Mouse (Mus musculus) liver (tissue): ENCODE measurements around the gene Mepe.
A peak's percentile ranks its signal among the peaks of the same experiment; 100 is the strongest.

Experiments
- DNase-seq: peaks from one replicate; pipeline ENCODE4 v3.0.0-alpha.2; 2020; ENCODE audit warnings: mixed read lengths

Mepe gene

DNA sequence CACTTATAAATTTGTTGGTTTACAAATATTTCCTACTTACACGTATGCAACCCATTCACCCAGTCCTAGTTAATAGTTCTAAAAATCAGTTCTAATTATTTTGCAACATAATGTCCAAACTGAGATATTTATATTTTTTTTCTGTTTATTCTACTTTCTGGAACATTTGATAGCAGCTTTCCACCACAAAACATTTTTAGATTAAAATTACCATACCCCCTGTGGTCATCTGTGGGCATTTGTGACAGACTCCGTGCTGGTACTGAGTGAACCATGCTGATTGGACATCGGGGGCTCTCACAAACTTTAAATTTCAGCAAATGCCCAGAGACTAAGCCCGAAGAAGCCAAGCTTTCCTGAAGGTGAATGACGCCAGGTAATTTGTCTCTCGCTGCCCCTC is at the start of gene Mepe:
Mepe (plus strand) TSS at position 301 of the 400 bp plus-strand sequence.
- no peak for DNase-seq

GRCm38 (mm10) chr5:104294201-104294600 is 30.9 kb upstream of the Mepe start:
- DNase-seq = no peak

DNA sequence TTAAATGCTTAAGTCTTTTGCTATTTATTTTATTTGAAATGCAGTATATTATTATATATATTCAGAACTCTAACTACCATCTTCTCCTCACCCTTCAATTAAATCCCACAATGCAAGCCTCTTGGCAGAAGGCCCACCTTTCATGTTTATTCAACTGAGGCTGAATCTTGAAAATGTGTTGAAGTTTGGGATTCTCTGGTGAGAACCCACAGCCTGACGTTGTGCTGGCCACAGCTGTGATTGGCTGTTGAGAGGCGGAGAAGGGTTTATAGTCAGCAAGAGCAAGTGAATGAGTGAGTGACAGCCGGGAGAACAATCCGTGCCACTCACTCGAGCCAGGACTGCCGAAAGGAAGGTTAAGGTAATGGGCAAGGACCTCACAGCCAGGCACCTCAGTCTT is 26.1 kb upstream of the Mepe start, which contains the start of gene Ibsp:
Ibsp (plus strand) TSS at position 178 of the 400 bp plus-strand sequence.
- no peak for DNase-seq

GRCm38 (mm10) chr5:104314073-104314472 is 11.1 kb upstream of the Mepe start:
- DNase-seq = no peak

GRCm38 (mm10) chr5:104326884-104327283 is 1.8 kb downstream of the Mepe start:
- no peak for DNase-seq

GRCm38 (mm10) chr5:104327389-104327788 is 2.3 kb downstream of the Mepe start:
- DNase-seq = no peak

DNA sequence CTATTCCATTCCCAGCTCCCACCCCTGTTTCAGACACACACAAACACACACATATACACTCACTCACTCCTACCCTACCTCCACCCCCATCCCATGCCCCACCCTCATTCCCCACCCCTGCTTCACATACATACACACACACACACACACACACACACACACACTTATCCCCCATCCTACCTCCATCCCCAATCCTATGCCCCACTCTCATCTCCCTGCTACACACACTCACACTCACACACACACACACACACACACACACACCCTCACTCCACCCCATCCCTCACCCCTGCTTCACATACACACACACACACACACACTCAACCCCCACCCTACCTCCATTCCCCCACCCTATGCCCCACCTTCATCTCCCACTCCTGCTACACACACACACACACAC is 2.7 kb downstream of the Mepe start:
- no peak for DNase-seq

GRCm38 (mm10) chr5:104328317-104328850 is 3.3 kb downstream of the Mepe start:
- no peak for DNase-seq

DNA sequence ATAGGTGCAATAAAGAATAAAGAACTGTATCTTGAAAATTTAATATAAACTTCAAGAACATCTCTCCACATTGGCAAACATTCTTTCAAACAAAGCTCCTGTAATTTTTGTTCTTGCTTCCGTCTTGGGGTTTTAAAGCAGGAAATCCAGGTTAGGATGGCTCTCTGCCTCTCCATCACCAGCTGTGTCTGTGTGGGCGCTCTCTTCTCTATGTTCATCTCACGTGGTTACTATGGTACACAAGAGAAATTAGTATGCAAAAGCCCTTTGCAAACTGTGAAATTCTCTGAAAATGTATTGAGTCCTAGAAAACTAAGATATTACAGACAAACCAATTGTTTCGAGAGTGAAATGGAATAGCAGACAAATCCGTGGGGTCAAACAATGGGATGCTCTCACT is 4.3 kb downstream of the Mepe start:
- DNase-seq = no peak

DNA sequence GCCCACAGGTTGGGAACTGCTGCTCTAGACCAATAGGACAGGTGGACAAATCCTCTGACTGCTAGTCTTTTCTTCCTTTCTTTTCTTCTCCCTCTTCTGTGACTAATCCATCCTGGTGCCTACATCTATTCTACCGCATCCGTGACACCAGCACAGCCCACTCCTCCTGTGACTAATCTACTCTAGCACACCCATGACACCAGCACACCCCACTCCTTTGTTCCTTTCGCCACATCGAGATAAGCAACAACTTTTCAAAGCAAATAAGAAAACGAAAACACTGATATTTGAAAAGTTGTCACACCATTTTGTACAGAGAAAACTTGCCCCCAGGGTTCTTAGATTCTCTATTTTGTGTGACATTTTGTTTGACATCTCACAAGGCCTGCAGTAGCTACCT is 5.0 kb downstream of the Mepe start:
- no peak for DNase-seq

DNA sequence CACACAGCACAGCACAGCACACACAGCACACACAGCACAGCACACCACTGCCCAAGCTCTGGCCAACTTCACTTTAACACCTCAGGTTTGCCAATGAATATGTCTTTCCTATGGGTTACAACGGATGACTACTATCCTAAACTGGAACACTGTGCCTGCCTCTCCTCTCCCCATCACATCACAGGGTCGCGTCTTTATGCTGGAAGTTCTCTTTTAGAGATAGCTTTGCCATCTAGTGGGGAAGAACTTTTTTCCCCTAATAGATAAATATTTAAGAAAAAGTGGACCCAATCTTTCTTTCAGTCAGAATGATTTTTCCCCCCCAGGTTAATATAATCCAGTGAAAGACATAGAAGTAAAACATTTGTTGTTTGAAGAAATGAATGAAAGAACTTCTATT is 7.2 kb downstream of the Mepe start:
- DNase-seq = no peak

- DNase-seq = peak; percentile 25
Observed at GRCm38 (mm10) chr5:104333231-104333640, 8.1 kb downstream of the Mepe start.

GRCm38 (mm10) chr5:104333643-104334042 is 8.5 kb downstream of the Mepe start:
- no peak for DNase-seq

DNA sequence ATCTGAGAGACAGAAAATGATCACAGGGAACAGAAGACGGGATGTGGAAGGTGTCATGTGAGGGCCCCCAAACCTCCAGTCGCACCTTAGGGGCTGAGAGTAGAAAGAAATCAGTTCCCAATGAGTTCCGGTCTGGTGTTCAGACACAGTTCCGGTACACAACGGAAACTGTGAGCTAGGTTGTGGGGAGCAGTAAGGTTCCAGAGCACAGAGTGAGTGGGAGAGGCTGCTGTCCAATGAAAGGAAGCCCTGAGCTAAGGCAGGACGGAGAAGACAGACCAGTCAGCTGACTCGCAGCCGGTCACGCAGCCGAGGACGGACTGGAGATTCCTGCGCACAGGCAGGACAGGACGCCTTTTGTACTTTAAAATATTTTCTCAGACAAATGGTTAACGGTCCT is 9.4 kb downstream of the Mepe start:
- no peak for DNase-seq

DNA sequence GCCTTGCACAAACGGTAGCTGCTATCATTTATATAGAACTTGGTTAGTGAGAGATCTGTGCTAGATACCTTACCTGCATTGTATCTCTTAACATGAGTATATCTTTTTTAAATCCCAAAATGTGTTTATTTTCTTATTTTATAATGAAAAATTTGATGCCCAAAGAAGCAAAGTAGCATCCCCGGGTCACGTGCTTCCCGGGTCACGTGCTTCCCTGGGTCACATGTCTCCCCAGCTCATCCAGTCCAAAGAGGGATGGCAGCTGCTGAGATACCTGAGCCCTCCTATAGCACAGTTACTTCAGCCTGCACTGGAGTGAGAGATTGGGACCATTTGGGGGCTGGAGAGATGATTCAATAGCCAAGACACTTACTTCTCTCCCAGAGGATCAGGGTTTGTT is 10.8 kb downstream of the Mepe start:
- no peak for DNase-seq

GRCm38 (mm10) chr5:104337491-104337890 is 12.4 kb downstream of the Mepe start:
- DNase-seq = no peak

DNA sequence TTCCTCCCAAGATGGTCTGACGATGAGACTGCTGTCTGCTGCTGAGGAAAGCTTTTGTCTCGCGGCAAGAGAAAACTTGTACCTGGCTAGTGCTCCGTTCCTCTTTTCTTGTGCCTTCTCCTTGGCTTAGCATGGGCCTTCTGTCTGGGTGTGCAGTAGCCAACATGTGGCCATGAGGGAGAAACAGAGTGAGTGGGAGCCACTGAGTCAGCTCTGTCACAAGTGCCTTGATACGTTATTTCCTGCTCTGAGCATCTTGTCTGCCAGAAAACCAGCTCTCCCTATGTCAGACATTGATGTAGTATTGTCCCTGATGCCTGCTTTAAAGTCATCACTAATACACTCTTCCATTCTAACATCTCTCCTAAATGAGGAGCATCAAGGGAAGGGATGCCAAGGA is 13.9 kb downstream of the Mepe start:
- no peak for DNase-seq

DNA sequence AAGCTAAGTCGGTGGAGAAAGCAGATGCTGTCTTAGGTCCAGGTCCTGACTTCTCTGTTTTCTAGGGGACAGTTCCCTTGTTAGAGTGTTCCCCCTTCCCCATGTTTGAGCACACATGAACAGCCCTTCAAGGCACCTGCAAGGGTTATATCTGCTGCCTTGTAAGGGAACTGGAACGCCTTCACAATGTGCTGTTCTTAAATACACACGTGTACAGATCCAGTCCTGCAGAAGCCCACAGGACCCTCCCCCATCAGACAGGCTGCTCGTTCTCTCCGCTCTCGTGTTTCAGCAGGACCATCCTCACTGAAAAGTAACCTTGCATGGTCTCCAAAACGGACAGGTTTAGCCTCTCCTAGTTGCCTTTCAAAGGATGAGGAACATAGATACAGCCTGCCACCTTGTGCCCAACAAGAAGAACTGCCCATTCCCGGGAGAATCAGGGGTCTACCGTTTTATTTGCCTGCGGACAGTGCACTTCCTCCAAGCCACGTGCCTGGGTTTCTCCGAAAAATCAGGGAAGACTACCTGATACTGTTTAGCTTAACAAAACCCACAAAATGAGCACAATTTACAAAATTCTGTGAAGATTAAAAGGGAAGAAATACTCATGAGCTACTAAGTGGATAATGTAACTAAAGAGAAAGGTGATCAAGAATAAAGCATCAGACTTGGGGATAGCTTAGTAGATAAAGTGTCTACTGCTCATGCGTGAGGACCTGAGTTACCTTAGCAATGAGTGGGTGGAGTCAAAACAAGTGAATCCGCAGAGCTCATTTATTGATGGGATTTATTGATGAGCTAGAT is 14.8 kb downstream of the Mepe start:
- no peak for DNase-seq

GRCm38 (mm10) chr5:104340513-104340829 is 15.3 kb downstream of the Mepe start:
- DNase-seq = no peak

GRCm38 (mm10) chr5:104342881-104343280 is 17.8 kb downstream of the Mepe start:
- DNase-seq = no peak

GRCm38 (mm10) chr5:104344526-104345240 is 19.6 kb downstream of the Mepe start:
- DNase-seq = no peak

- no peak for DNase-seq
Observed at GRCm38 (mm10) chr5:104345241-104345630, 20.1 kb downstream of the Mepe start.

DNA sequence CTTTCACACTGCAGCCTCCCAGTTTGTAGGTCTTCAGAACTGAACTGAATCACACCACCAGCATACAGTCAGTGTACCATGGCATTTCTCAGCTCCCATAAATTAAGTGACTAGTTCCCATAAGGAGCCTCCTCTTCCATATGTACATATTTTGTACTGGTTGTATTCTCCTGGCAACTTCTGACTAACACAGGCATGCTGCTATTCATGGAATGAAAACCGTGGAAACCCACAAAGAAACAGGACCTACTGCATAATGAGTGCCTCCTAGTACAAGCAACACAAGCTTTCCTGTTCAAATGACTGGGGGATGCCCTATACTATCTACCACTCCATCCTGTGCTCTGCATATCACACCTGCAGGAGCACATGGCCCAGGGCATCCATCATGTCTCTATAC is 25.9 kb downstream of the Mepe start:
- DNase-seq = no peak

- no peak for DNase-seq
Observed at GRCm38 (mm10) chr5:104351874-104352273, 26.7 kb downstream of the Mepe start.
